Mouse (Mus musculus): ENCODE results near the gene Tmem170b.
A peak's percentile ranks its signal among the peaks of the same experiment; 100 is the strongest.

Tmem170b gene

DNA sequence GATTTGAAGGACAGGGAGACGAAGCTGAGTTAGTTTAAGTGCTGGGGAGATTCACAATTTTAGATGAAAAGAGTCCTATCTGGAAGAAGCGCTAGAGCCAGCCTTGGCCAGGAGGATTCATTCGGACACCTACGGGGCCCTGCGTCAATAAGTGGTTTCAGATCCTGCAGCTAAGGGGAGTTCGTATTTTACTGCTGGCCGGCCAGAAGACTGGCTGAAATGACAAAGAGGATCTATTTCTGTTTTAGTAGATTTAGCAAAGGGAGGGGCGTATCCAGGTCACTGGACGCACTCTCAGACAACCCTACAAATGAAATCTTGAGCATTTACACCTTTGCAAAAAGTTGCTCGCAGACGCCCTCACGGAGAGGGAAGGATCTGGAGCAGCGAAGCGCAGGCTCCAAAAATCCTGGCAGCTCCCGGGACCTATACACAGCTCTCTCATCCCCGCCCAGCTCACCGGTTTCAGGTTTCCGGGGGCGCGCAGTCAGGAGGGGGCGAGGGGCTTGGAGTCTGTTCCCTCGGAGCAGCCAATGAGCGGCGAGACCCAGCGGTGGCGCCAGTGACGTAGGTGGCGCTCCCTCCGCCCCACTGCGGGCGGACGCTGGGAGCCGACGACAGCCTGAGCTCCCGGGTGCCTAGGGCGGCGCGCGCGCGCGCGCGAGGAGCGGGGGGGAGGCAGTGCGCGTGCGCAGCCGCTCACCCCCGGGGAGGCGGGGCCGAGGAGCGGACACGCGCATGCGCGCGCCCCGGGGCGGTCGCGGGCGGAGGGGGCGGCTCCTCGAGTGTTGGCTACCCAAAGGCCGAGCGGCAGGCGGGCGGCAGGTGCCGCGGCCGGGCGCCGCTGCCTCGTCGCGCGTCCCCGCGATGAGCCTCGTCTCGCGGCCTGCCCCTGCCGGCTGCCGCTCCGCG, at the start of gene Tmem170b:
Tmem170b (plus strand) TSS at position 809 of the 912 bp plus-strand sequence.
- peak; percentile 92 for DNase-seq (ENCODE audit: low spot score in 2 of 2)

- DNase-seq (ENCODE audit: low spot score in 2 of 2) = no peak
Observed at GRCm38 (mm10) chr13:41561024-41561423, 44.7 kb upstream of the Tmem170b start.

DNA sequence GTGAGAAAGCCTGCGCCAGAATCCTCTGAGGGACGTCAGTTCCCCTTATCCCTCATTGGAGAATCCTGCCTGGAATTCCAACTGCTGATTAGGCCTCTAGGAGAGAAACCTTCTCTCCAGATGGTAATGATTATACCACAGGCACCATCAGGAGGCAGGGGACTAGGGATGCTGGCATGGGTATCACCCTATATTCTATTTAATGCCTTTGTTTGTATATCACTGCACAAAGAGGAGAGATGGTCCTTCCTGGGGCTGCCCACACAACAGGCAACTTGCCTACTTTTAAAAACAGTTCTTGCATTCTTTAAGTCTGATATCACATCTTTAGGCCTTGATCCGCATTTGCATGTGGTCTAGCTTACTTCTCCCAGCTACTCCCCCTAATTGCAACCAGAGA, 37.3 kb upstream of the Tmem170b start:
- DNase-seq (ENCODE audit: low spot score in 2 of 2) = no peak

DNA sequence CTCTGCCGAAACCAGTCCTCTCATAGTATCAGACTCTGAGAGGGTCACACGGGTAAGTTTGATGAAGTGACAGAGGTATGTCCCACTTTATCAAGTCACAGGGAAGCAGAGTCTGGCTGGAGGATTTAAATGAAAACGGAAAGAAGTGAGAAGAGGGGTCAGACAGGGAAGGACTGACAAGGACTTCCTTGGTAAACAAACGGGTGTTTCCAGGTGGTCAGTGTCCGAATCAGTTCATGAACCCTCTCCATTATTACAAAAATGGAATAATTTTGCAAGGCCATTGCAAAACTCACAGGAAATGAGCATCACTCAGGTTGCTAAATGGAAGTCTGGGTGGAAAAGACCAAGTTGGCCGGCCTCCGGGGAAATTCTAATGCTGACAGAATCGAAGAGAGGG, 36.8 kb upstream of the Tmem170b start:
- DNase-seq (ENCODE audit: low spot score in 2 of 2) = no peak

DNA sequence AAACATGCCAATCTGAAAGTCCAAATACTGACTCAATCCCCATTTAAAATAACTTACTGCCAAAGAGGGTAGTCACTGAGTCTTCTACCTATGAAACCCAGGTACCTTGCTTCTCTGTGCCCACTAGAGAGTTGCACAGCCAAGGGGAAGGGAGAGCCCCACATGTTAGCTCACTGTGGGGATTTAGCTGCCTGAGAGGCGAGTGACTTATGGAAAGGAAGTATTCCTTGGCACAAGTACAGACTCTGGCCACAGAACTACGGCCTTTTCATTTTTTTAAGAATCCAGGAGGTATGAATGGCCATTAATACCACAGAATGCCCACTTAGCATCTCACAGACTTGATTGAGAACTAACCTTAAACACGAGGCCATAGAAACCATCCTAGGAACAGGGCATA, 35.9 kb upstream of the Tmem170b start:
- DNase-seq (ENCODE audit: low spot score in 2 of 2) = no peak

- peak; percentile 31 to 74 for DNase-seq (ENCODE audit: low spot score in 2 of 2)
Observed at GRCm38 (mm10) chr13:41571368-41572350, 34.0 kb upstream of the Tmem170b start.

- DNase-seq (ENCODE audit: low spot score in 2 of 2) = no peak
Observed at GRCm38 (mm10) chr13:41572351-41572735, 33.4 kb upstream of the Tmem170b start.

- DNase-seq (ENCODE audit: low spot score in 2 of 2) = no peak
Observed at GRCm38 (mm10) chr13:41573126-41573846, 32.4 kb upstream of the Tmem170b start.

DNA sequence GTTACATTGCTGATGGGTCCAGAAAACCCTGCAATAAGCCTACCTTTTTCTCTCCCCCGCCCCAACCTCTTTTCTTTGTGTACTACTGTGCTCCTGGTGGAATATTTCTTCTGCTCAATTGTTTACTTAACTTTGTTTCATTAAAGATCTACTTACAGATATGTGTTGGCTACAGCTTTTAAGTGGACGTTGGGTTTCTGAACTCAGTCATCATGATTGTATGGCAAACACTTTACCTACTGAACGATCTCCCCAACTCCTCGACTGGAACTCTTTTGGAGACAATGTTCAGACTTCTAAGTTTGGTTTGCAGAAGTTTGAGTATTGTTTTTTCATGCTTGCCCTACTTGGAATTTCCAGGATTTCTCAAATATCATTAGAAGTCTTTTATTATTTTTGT, 24.6 kb upstream of the Tmem170b start:
- DNase-seq (ENCODE audit: low spot score in 2 of 2) = no peak

DNA sequence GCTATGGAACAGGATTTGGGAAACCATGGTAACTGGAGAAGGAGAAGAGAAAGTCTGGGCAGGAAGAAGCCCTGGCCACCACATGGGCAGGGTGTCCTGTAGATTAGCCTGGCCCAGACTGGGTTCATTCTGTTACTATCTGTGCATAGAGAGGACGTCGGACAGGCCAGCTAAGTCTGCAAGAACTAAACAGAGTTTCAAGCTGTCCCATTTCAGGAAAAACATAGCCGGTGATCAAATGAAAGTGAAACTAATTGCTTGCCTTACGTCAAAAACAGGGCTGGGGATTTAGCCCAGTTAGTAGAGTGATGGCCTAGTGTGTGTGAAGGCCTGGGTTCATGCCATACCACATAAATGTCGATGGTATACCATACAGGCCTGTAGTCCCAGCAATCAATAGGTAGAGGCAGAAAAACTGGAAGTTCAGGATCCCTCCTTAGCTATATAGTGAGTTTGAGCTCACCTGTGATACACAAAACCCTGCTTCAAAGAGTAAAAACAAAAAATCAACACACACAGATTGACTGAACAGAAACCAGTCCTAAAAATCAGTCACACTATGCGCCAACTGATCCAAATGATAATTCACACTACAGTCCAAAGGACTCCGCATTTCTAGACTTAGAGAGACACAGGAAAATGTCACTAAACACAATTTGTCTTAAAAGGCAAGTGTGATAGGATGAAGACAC, 21.9 kb upstream of the Tmem170b start:
- DNase-seq (ENCODE audit: low spot score in 2 of 2) = no peak

DNA sequence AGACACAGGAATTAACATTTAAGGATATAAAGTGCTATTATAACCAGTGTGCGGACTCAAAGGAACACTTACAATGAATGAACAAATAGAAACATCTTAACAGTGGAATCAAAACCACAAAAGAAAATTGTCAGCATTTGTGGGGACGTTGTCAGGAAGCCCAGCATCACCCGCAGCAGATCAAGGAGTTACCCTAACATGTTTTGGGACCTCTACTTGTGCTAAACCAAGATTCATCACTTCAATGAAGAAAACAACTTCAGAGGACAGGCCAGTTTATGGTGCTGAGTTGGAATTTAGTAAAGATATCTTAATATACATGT, 21.4 kb upstream of the Tmem170b start:
- no peak for DNase-seq (ENCODE audit: low spot score in 2 of 2)

- DNase-seq (ENCODE audit: low spot score in 2 of 2) = no peak
Observed at GRCm38 (mm10) chr13:41584896-41585295, 20.8 kb upstream of the Tmem170b start.

DNA sequence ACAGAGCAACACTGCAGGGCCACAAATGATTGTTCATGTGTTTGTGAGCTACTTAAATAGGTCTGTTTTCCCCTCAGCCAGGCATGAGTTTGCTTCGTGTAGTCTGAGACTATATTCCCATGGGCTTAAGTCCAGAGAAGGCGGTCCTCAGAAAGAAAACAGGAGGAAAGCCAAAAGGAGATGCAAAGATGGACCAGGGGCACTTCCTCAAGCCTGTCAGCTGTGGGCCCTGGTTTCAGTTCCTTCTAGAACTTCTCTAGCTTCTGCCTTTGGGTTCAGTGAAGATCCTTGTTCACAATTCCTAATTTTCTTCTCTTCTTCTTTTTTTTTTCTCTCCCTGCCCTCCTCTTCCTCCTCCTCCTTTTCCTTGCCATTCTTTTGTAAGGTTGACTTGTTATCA, 9.0 kb upstream of the Tmem170b start:
- peak in 1 of 2 experiments; percentile 26 for DNase-seq (ENCODE audit: low spot score in 2 of 2)

DNA sequence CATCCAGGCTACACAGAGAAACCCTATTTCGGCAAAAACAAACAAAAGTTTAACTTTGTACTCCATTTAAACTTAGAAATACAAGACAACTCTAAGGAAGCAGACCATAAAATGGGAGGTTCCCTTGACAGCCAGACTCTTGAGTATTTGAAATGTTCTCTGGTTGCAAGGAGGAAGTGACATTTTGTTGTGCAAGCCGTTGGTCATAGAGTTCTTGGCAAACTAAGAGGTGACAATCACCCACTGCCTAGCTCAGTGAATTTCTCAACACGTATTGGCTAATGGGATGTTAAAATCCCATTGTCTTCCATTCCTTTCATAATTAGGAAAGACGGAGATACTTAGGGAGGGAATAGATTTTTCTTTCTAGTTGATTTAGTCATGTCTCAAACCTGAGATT, 5.7 kb upstream of the Tmem170b start:
- DNase-seq (ENCODE audit: low spot score in 2 of 2) = no peak

DNA sequence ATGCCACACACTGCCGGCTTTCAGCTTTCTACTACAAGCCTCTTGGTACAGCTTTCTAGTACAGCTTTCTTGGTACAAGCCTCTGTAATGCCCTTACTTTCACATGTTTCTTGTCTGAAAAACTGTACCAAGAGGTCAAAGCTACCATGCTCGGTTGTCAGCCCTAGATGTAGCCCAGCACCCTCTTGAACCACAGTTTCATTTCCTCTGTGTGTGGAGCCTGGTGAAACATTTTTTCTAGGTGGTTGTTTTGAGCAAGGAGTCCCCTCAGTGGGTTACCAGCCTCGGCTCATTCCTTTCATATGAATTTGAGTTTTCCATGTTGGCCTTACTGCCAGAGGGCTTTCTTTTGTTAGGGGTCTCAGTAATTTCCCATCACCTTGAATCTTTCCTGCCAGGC, 4.7 kb upstream of the Tmem170b start:
- peak in 1 of 2 experiments; percentile 23 for DNase-seq (ENCODE audit: low spot score in 2 of 2)

DNA sequence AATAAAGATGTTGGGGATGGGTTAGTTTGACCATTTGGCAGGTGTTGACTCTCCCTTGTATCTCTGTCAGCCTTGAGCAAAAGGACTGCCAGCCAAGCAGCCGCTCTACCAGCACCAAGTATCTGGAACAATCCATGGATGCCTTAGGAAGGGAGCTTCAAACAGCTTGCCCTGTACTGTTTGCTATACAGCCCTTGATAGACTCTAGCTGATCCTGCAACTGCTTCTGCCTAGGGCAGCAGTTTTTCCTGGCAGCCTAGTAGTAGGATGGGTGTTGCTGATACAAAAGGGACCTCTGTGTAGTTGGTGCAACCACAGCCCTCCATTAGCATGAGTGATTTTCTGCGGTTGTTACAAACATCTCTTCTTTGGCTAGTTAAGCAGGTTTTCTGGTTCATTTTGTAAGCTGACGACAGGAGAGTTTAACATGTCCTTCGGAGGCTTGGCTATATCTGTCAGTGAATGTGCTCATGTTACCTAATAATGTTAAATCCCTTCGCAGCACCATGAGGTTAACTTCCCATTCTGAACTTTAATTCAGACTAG, 1.7 kb upstream of the Tmem170b start:
- no peak for DNase-seq (ENCODE audit: low spot score in 2 of 2)

DNA sequence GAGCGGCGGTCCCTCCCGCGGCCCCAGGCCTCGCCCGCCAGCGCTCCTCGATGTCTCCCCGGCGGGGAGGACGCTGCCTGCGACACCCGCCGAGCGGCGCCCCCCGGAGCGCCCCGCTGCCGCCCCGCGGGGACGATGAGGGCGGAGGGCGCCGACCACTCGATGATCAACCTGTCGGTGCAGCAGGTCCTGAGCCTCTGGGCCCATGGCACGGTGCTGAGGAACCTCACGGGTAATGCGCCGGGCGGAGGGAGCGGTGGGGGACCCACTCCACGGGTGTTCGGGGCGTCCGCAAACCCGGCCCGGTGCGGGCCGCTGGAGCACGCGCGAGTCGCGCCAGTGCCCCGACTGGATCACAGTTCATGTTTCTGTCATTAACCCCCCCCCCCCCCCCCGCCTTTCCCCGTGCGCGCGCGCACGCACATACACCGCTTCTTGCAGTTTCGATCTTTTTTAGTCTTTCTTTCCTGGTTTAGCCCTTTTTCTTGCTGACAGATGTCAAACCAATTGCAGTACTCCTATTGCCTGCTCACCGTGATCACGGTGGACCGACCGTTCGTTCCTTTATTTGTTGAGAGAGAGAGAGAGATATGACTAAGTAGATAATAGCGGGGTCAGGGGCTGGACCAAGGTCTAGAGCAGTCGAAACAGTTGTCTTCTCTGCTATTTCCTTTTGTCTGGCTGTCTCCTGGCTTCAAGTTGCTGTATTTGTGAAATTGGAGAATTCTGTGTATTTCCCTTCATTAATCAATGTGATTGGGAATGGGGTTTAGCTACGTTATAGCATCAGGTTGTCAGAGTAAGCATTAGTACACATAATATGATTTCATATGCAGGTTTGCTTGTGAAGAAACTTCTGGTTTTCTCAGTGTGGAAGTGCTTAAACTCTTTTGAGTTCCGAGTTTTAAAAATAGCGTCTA, 634 bp downstream of the Tmem170b start:
- peak in 1 of 2 experiments; percentile 62 for DNase-seq (ENCODE audit: low spot score in 2 of 2)

DNA sequence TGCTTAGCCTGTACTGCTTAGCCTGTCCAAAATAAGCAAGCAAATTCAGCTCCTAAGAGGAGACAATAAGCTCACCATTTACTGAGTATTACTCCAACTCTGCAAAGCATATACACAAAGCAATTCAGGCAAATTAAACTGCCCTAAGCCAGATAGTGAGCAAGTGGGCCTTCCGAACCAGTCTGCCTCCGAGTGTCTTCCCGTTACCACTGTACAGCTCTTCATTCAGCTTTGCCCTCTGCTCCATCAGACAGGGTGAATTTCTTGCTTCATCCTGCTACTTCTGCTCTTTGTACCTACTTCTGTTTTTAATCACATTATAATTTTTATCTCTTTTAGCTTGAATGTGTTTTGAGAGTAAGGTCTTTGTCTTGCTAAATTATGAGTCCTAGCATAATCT, 1.9 kb downstream of the Tmem170b start:
- DNase-seq (ENCODE audit: low spot score in 2 of 2) = no peak

GRCm38 (mm10) chr13:41608559-41608958, 2.9 kb downstream of the Tmem170b start:
- DNase-seq (ENCODE audit: low spot score in 2 of 2) = no peak

DNA sequence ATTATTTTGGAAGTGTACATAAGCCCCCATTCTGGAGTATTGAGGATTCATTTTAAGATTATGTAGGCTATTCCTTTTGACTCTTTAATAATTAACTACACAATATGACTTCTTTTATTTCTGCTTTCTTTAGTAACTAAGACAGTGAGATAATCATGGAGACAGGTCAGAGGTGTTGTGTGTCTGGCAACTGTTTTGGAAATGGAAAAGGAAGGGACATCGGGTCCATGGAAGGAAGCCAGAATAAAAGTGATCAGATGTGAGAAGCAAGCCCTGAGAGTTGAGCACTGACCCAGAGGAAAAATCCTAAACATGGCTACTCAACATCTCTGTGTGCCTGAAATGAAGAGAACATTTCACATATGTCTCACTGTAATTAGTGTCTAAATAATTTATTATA, 5.3 kb downstream of the Tmem170b start:
- no peak for DNase-seq (ENCODE audit: low spot score in 2 of 2)

Measured in spleen, postnatal 10 days (tissue).